Mouse (Mus musculus) ES-Bruce4 (cell line): ENCODE data around the gene Adarb2. TPM values are rescaled to one million over a fixed set of nuclear protein-coding genes. Genes with fewer than 3 reads are reported as not detected.

Experiments
- H3K27ac ChIP-seq: 2 replicates; pipeline ENCODE4 v1.5.1; 2012; ENCODE audit warnings: low read length, inconsistent platforms; ENCODE audit not compliant: insufficient read depth
- H3K27me3 ChIP-seq: 2 replicates; pipeline ENCODE4 v1.6.1; 2012; ENCODE audit warnings: mild to moderate bottlenecking, low read length, inconsistent platforms; ENCODE audit not compliant: control insufficient read depth, poor library complexity, insufficient read depth, severe bottlenecking
- H3K36me3 ChIP-seq: 2 replicates; pipeline ENCODE4 v1.6.1; 2012; ENCODE audit warnings: inconsistent platforms, mild to moderate bottlenecking, low read length, moderate library complexity; ENCODE audit not compliant: control insufficient read depth, poor library complexity, insufficient read depth, severe bottlenecking
- H3K4me1 ChIP-seq: one replicate; pipeline ENCODE4 v1.8.1; 2011; ENCODE audit warnings: low read length; ENCODE audit not compliant: control insufficient read depth, insufficient read depth
- H3K4me3 ChIP-seq: 2 replicates; pipeline ENCODE4 v1.5.1; 2011; ENCODE audit warnings: low read depth, mild to moderate bottlenecking, low read length
- H3K9ac ChIP-seq: 2 replicates; pipeline ENCODE4 v1.6.1; 2012; ENCODE audit warnings: low read depth, mild to moderate bottlenecking, inconsistent platforms; ENCODE audit not compliant: poor library complexity, severe bottlenecking
- H3K9me3 ChIP-seq: replicated peaks from 2 replicates; pipeline ENCODE4 v1.6.1; 2012; ENCODE audit warnings: mild to moderate bottlenecking, low read length, inconsistent platforms; ENCODE audit not compliant: control insufficient read depth, poor library complexity, insufficient read depth, severe bottlenecking
- CTCF ChIP-seq: IDR thresholded peaks from one replicate; pipeline ENCODE4 v1.8.1; 2011; ENCODE audit warnings: low read depth, low read length
- EP300 ChIP-seq: IDR thresholded peaks from 2 replicates; pipeline ENCODE4 v1.6.1; 2011; ENCODE audit warnings: low read depth, low read length; ENCODE audit not compliant: insufficient read depth
- POLR2A ChIP-seq: IDR thresholded peaks from one replicate; pipeline ENCODE4 v1.8.1; 2011; ENCODE audit warnings: low read length; ENCODE audit not compliant: insufficient read depth
- polyA plus RNA-seq: library from polyadenylated mRNA; stranded (reverse); fragments of >200 nt; gene quantifications from 2 replicates; pipeline ENCODE4 v1.2.4, GENCODE M21; 2011; ENCODE audit warnings: low read depth; ENCODE audit not compliant: missing spikeins, insufficient read depth, insufficient read length

Adarb2 gene
- polyA plus RNA-seq, 1 experiment = not detected

- Histone ChIP-seq H3K4me3 (no peak overlapping the region), H3K27me3 (no peaks in the 10 kb centered on the region), H3K9me3 (peaks cover 16% of the 10 kb centered on the region), H3K27ac (no peak overlapping the region), H3K9ac (no peak overlapping the region), H3K4me1 (no peaks in the 10 kb centered on the region), H3K36me3 (no peaks in the 10 kb centered on the region)
- no peak for TF ChIP-seq CTCF
- no peak for TF ChIP-seq EP300
- TF ChIP-seq POLR2A = no peak
Observed at GRCm38 (mm10) chr13:8770616-8771015, 568.0 kb downstream of the Adarb2 start.

- H3K4me3 ChIP-seq = no peak overlapping the region
- no peaks in the 10 kb centered on the region for H3K4me1 ChIP-seq
- H3K9ac ChIP-seq = no peak overlapping the region
- no peak overlapping the region for H3K27ac ChIP-seq
- H3K9me3 ChIP-seq = no peaks in the 10 kb centered on the region
- H3K36me3 ChIP-seq = no peaks in the 10 kb centered on the region
- H3K27me3 ChIP-seq = no peaks in the 10 kb centered on the region
- TF ChIP-seq EP300 (no peak), POLR2A (no peak), CTCF (peak; percentile 97)
Observed at GRCm38 (mm10) chr13:8780441-8780840, 577.8 kb downstream of the Adarb2 start.

GRCm38 (mm10) chr13:8782636-8783035 is 580.0 kb downstream of the Adarb2 start:
- H3K36me3 ChIP-seq = no peaks in the 10 kb centered on the region
- no peaks in the 10 kb centered on the region for H3K4me1 ChIP-seq
- no peak overlapping the region for H3K27ac ChIP-seq
- TF ChIP-seq POLR2A (no peak), CTCF (no peak), EP300 (no peak)
- no peak overlapping the region for H3K4me3 ChIP-seq
- no peaks in the 10 kb centered on the region for H3K9me3 ChIP-seq
- no peaks in the 10 kb centered on the region for H3K27me3 ChIP-seq
- H3K9ac ChIP-seq = no peak overlapping the region

GRCm38 (mm10) chr13:8783686-8784307 is 581.1 kb downstream of the Adarb2 start:
- Histone ChIP-seq H3K27me3 (no peaks in the 10 kb centered on the region), H3K36me3 (no peaks in the 10 kb centered on the region), H3K4me3 (no peak overlapping the region), H3K9ac (no peak overlapping the region), H3K27ac (no peak overlapping the region), H3K4me1 (no peaks in the 10 kb centered on the region), H3K9me3 (no peaks in the 10 kb centered on the region)
- TF ChIP-seq POLR2A = no peak
- TF ChIP-seq CTCF = no peak
- TF ChIP-seq EP300 = no peak

GRCm38 (mm10) chr13:8784308-8785061 is 581.8 kb downstream of the Adarb2 start:
- TF ChIP-seq EP300 (no peak), POLR2A (no peak), CTCF (no peak)
- no peak overlapping the region for H3K27ac ChIP-seq
- no peaks in the 10 kb centered on the region for H3K27me3 ChIP-seq
- H3K9me3 ChIP-seq = no peaks in the 10 kb centered on the region
- H3K36me3 ChIP-seq = no peaks in the 10 kb centered on the region
- no peaks in the 10 kb centered on the region for H3K4me1 ChIP-seq
- H3K9ac ChIP-seq = no peak overlapping the region
- H3K4me3 ChIP-seq = no peak overlapping the region

GRCm38 (mm10) chr13:8785185-8785584 is 582.5 kb downstream of the Adarb2 start:
- Histone ChIP-seq H3K27me3 (no peaks in the 10 kb centered on the region), H3K9ac (no peak overlapping the region), H3K9me3 (no peaks in the 10 kb centered on the region), H3K36me3 (no peaks in the 10 kb centered on the region), H3K27ac (no peak overlapping the region), H3K4me1 (no peaks in the 10 kb centered on the region), H3K4me3 (no peak overlapping the region)
- no peak for TF ChIP-seq EP300
- no peak for TF ChIP-seq POLR2A
- TF ChIP-seq CTCF = peak; percentile 69
